Mouse (Mus musculus): ENCODE measurements around the gene Vwa8. TPM values are rescaled to one million over a fixed set of nuclear protein-coding genes. Genes with fewer than 3 reads are reported as not detected.
"Not testable (repeated sequence)": the region's sequence is repeated elsewhere in the genome, so short reads cannot be mapped to it uniquely, and the experiment has no call there.

Gene Vwa8
- total RNA-seq, 2 experiments from 2014 or later, result 152 to 173 TPM

DNA sequence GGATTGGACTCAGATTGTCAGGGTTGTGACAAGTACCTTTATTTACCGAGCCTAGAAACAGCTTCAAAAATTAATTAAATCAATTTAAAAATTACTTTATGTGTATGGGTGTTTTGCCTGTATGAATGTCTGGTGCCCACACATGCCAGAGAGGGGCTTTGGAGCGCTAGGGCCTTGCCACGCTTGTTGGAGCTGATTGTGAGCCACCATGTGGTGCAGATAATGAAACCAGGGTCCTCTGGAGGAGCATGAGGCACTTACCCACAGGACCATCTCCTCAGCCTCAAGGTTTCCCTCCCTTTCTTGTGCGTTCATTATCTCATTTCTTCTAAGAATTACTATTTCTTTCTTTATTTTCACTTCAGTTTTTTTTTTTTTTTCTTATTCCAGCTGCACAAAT lies 32.0 kb downstream of the Vwa8 start:
- DNase-seq (ENCODE audit: low spot score in 2 of 2), result no peak

DNA sequence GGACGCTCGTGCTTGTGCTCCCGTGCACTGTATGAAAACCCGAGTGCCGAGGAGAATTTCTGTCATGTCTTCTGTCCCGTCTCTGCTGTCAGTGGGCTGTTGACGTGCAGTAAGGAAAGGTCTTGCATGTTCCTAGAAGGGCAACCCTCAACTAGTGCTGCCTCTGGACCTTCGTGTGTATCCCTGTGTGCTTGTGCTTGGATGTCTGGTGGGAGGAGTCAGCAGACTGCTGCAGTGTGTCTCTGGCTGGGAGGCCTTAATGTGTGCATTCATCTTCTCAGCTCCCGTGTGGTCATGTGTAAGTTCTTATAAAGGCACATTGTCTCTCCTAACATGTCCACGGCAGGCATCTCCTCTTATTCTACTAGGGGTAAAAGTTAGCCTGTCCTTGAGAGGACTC lies 32.7 kb downstream of the Vwa8 start:
- DNase-seq (ENCODE audit: low spot score in 2 of 2), result no peak

DNA sequence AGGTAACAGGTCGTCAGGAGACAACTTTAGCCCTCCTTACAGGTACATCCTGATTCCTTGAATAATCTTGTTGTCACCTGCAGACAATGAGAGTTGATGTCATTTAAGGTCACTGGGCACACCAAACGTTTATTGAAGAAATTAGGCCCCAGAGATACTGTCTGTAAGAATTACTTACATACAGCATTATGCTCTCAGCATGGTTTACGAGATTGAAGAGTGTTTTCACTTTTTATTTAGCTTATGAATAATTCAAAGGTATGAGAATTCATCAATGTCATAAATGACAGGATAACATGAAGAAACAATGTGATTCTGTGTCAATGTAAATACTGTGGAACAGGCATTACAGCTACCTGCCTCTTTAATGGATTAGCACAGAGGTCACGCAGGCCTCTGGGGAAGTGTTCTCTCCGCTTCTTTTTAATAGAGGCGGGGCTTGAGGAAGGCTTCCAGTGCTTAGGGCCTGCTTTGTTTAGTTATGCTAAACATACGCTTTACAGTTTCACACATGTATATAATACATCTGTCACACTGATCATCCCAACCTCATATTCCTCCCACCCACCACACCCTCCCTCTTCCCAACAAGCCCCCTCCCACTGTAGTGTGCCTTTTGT lies 37.2 kb downstream of the Vwa8 start:
- DNase-seq (ENCODE audit: low spot score in 2 of 2), result no peak

DNA sequence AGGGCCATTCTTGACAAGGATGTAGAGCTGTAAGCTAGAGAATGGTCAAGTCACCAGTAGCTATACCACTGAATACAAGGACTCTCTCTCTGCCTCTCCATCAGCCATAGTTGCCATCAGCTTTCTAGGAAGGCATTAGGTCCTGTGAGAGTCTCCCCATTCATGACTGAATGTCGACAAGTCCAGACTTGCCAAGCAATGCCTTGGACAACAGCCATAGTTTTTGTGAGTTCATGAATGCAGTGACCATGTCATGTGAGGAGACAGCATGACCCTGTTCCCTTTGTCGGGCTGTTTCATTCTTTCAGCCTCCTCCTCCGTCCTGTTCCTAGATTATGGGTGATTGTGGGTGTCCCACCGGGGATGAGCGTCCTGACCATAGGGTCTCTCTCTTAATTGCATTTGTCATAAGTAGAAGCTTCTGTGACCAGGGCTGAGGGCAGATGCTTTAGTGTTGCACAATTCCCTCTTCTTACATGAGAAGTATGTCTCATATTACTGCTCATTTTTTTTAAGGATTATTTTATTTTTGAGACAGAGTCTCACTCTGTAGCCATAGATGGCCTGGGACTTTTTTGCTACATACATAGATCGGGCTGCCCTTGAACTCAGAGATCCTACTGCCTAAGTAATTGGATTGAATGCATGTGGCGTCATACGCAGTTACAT lies 37.8 kb downstream of the Vwa8 start:
- no peak for DNase-seq (ENCODE audit: low spot score in 2 of 2)

DNA sequence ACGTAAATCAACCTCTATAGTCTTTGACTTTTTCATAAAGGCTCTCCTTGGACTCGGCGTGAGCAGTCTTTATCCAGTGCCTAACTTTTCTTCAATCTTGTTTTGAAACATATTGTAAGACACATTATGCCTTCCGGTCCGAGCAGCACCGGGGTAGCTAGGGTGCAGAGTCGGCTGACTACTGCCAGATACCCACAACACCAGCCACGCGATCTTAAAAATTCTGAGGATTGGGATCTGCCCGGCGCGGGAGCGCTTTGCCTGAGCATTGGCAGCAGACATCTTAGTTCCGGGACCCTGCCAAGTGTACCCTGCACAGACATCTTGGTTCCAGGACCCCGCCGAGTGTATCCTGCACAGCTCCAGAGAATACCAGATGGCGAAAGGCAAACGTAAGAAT lies 38.6 kb downstream of the Vwa8 start:
- DNase-seq (ENCODE audit: low spot score in 2 of 2), result not testable (repeated sequence)

DNA sequence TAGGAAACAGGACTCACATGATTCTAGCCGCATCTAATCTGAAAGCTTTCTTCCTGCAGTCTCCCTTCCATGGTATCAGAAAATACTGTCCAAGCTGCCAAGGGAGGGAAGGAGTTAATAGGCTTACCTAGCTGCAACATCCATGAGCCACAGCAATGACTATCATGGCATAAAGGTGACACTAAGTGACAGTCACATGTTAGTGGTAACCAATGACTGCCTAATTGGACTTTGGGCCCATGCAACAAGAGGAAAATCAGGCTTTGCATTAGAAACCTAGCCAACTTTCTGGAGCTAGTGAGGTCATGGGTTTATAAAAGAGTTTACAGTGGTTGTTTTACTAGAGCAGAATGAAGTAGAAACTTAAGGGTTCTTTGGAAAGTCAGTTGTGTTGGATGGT lies 46.6 kb downstream of the Vwa8 start:
- DNase-seq (ENCODE audit: low spot score in 2 of 2), result no peak

DNA sequence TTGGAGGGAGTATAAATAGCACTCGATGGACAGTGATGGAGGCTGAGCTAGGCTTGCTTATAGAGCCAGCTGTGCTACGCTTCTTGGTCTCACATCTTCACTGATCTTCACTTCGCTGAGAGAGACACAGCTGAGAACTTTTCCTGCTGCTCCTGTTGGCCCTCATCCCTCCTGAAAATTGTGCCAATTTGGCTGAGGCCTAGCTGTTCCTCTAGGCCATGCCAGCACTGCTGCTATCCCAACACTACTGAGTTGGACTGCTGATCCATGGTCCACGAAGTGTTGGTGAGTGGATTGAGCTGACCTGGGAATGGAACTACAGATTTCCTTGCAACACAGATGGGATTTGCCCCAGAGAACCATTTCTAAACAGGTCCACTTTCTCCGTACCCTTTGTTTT lies 47.4 kb downstream of the Vwa8 start:
- DNase-seq (ENCODE audit: low spot score in 2 of 2), result no peak

DNA sequence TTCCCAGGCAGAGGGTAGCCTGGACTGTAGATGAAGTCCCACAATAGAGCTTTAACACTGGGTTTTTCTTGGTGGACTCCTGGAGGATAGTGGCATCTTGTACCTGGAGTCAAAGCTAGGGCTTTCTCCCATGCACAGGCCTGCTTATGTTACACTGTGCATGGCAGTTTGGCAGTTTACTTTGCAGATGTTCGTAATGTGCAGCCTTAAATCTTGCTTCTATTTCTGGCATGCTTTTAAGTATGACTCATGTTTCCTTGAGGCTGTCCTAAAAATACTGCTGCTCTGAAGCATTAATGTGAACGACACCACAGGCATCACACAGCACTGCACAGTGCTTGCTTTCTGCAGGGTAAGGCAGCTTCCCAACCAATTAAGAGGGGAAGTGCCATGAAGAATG lies 51.9 kb downstream of the Vwa8 start:
- peak in 1 of 2 experiments; percentile 29 for DNase-seq (ENCODE audit: low spot score in 2 of 2)

DNA sequence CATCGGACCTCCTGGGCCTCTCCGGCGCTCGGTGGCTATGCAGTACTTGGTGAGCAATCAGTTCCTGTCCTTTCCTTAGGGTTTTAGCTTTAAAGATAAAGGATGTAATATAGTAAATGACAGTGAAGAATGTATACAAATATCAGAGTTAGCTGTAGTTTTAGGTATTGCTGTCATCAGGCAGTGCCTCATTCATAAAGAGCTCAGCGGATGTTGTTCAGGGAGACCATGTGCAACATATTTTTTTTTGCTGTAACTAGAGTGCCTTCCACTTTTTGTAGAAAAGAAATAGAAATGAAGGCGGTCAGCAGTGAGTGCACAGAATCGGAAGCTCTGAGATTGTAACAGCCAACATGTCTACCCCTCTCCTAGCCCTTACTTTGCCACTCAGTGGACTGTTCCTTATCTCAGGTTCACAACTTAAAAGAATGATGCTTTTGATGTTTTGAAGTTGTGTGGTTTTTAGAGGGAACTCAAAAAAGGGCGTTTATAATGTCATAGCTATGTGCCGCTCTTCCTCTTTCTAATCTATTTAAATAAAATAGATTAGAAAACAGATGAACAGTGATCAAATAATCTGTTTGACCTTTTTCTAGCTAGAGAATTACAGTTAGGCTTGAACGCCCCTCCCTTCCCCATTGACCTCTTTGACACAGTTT lies 59.5 kb downstream of the Vwa8 start:
- no peak for DNase-seq (ENCODE audit: low spot score in 2 of 2)

DNA sequence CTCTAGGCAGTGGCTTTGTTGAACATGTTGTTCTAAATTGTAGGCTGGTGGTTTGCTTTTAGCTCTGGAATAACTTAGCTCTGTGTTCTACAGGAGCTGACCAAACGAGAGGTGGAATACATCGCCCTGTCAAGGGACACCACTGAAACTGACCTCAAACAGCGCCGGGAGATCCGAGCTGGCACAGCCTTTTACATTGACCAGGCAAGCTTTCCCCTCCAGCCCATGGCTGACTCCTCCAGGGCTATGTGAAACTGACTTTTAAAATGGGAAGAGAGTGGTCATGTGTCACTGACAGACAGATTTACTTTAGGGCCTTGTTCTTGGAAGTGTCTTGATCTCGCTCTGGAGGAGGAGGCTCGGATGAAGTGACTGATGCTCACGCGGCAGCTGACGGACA lies 63.2 kb downstream of the Vwa8 start:
- DNase-seq (ENCODE audit: low spot score in 2 of 2), result no peak

DNA sequence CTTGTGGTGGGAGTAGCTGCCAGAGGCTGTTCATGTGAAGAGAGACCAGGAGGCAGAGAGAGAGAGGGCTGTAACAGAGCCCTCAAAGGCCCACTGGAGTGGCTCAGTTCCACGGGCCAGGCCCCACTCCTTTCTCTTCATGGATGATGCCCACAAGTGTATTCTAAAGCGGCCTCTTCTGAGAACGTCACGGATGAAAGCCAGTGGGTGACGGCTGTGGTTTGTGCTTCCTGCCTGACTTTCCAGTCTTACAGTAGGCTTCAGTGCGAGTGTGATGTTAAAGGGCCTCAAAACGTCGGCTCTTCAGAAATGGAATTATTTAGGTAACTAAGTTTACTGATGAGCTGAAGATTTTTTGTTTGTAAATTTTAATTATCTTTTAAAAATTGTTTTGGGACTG lies 65.3 kb downstream of the Vwa8 start:
- no peak for DNase-seq (ENCODE audit: low spot score in 2 of 2)

DNA sequence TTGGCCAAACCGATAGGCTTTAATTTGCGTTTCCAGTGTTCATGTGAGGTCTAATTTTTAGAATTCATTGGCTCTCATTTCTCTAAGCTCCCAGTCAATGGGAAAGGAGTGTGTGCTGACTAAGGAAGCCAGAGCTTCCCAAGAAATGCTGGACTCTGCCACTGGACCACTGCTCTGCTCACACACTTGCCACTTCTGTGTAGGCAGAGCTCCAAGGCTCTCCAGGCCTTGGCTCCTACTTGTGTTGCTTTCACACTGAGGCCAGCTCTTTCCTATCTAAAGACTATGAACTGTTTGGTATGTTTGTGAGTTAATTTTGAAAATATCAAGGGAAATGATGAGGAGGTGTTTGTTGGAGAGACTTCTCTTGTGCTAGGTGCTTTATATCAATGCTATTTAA lies 67.8 kb downstream of the Vwa8 start:
- DNase-seq (ENCODE audit: low spot score in 2 of 2), result no peak

DNA sequence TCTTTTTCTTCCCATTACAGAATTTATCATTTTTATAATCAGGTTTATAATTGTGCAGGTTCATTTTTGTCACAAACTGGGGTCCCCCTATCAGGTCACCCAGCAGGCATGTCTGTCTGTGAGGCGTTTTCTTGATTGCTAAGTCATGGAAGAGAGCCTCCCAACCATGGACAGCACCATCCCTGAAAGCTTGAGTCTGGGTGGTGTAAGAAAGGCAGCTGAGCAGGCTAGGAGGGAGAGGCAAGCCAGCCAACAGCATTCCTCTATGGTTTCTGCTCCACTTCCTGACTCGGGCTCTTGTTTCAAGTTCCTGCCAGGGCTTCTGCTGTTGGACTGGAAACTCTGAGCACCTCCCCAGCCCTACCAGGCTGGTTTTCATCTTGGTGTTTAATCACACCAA lies 72.4 kb downstream of the Vwa8 start:
- DNase-seq (ENCODE audit: low spot score in 2 of 2), result no peak

DNA sequence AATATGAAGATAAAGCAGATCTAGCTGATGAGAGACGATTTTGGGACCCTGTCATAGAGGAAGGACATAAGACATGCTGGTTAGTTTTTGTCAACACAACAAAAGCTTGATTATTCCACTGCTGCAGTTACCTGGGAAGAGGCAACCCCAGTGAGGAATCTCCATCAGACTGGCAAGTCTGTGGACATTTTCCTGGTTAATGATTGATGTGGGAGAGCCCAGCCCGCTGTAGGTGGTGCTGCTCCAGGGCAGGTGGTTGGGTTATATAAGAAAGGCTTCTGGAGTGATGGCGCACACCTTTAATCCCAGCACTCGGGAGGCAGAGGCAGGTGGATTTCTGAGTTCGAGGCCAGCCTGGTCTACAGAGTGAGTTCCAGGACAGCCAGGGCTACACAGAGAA lies 74.8 kb downstream of the Vwa8 start:
- no peak for DNase-seq (ENCODE audit: low spot score in 2 of 2)

DNA sequence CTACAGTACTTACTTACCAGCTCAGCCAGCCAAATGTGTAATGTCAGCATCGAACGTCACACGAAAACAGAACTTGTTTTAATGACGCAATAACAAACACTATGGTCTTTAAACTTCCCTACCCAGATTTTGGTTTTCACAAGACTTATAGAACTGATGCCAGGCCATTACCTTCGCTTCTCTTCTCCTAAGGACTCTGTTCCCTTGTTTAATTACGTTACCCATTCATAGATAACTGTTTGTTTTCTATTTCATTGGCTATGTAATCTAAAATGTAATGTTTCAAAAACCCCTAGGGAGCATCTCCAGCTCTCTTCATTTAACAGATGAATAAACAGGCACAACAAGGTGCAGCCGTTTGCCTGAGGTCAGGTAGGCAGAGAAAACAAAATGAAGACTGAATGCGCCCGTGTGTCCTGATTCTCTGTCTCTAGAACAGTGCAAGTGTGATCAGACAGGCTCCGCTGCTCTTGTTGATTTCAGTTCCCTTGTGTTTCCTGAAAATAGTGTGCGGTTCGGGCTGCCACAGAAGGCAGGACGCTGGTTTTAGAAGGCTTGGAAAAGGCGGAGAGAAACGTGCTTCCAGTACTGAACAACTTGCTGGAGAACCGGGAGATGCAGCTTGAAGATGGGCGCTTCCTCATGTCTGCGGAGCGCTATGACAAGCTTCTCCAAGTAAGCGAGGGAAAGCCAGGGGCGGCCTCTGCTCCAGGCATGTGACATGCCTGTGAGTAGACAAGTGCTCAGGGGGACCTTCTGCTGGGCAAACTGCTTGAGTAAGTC lies 76.1 kb downstream of the Vwa8 start:
- no peak for DNase-seq (ENCODE audit: low spot score in 2 of 2)

DNA sequence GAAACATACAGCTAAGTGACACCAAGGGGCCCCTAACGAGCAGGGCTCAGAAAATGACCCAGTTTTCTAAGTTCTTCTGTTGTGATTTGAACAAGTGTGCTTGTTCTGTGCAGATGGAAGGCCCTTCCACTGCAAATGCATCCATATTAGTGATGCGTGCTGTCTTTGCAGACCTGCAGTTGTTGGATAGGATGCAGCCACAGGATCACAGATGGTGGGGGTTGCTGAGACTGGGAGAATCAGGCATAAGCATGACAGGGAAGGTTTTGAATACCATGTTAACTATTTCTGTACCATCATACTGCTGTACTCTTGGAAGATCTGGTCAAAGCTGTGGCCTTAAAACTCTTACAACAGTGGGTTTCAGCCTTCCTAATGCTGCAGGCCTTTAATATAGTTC lies 83.2 kb downstream of the Vwa8 start:
- no peak for DNase-seq (ENCODE audit: low spot score in 2 of 2)

DNA sequence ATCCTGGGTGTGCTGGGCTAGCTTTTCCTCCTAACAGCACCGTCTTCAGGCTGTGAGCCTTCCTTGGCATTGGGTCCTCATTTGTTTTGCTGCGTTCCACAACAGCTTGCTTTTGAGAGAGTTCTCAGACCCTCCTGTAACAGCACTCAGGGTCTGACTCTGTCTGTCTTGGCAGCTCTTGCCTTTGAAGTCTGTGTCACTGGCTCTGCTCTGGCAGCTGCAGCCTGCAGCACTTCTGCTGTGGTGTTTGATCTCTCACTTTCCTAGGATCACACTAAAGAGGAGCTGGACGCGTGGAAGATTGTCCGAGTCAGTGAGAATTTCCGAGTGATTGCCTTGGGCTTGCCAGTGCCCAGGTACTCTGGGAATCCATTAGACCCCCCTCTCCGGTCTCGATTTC lies 84.5 kb downstream of the Vwa8 start:
- no peak for DNase-seq (ENCODE audit: low spot score in 2 of 2)

DNA sequence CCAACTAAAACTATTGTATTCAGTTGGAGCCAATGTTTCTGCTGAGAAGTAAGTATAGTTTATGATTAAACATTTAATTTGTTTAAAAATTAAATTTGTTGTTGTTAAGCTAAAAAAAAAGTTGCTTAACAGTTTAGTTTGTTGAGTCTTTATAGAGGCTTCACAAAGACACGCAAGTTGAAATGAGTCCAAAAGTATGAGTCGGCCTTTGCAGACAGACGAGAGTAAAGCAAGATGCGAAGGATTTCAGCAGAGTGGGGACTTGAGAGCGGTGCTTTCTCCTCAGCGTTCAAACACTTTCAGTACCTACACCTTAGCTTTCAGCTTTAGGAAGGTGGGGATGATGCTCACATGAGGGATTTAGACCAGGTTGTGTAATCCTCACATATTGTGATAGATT lies 85.7 kb downstream of the Vwa8 start:
- no peak for DNase-seq (ENCODE audit: low spot score in 2 of 2)

DNA sequence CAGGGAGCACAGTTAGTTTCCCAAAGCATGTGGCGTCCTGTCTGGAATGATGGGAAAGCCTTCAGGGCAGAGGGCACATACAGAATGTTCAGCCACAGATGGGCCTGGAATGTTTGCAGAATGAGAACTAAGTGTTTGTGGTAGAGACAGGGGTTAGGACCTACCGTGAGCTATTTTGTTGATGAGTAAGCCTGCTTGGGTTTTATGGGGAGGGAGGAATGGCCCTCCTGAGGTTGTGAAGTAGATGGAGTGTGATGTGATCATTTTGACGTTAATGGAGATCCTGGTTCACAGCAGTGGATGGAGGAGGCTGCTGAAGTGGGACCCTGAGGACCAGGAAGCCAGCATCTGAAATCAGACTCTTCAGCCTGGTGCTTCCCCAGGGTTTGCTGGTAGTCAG lies 86.9 kb downstream of the Vwa8 start:
- DNase-seq (ENCODE audit: low spot score in 2 of 2), result no peak

DNA sequence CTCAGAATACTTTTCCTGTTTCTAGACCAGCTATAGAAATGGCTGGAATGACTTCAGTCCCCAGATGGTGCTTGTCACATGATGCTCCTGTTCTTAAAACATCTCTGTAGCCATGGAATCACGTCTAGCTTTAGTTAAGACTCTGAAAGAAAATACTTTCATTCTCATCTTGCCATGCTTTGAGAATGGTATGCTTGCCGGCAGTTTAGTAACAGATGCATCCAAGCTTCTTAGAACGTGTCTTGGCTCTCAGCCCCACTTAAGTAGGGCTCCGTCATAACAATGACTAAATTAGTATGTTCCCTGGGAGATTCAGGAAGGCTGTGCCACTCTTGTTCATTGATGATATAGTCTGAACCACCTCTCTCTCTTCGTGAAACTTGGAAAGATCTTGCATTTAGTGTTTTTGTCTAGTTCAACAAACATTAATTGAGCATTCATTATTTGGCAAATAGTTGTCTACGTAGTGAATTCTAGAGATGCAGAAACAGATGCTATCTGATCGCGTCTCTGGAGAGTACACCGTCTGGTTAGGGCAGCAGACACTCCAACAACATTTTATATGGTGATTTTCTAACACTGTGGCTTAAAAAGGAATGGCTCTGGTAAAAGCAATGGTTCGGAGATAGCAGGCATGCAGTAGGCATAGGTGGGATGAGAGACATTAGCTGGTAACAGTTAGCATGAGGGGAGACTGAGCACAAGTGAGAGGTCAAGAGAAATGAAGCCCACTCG lies 93.1 kb downstream of the Vwa8 start:
- DNase-seq (ENCODE audit: low spot score in 2 of 2), result no peak

DNA sequence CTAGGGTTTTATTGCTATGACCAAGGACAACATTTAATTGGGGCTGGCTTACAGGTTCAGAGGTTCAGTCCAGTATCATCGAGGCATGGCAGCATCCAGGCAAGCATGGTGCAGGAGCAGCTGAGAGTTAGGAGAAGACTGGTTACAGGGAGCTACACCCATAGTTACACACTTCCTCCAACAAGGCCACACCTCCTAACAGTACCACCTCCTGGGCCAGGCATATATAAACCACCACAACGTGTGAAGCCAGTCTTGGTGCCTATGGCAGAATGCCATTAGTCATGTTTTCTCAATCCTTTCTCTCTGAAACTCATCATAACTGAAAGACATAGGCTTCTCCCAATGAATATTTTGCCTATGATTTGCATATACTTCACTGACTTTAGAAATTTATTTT lies 106.9 kb downstream of the Vwa8 start:
- DNase-seq (ENCODE audit: low spot score in 2 of 2), result no peak

Measured in adrenal gland, adult 18-20 months (tissue).